Mouse (Mus musculus) erythroid progenitor cell, adult 5-6 weeks (primary cell): Measurements from ENCODE around the gene Col4a3bp. TPM values are rescaled to one million over a fixed set of nuclear protein-coding genes. Genes with fewer than 3 reads are reported as not detected.

Source experiments
- ATAC-seq: replicated peaks from 2 replicates; pipeline ENCODE4 v1.8.0; 2016; ENCODE audit warnings: moderate number of reproducible peaks, mild to moderate bottlenecking, moderate TSS enrichment, inconsistent platforms; ENCODE audit not compliant: poor library complexity, low FRiP score, severe bottlenecking
- total RNA-seq, 2 experiments: library from RNA; stranded (forward) in 1 of 2; stranded (reverse) in 1 of 2; fragments of 150-400 nt in 1 of 2; fragments of 186-747, 209-891 nt in 1 of 2; gene quantifications; 2 replicates each; pipeline versions ENCODE4 v1.2.3 to v1.2.4; 2015 to 2017; ENCODE audit warnings: low replicate concordance in 2 of 2

Col4a3bp gene
- total RNA-seq, 2 experiments from 2014 or later: 63.7 to 72.0 TPM

- ATAC-seq: no peak
Observed at GRCm38 (mm10) chr13:96680163-96681087, 138.0 kb downstream of the Col4a3bp start.

GRCm38 (mm10) chr13:96681088-96681620 lies 138.7 kb downstream of the Col4a3bp start:
- no peak for ATAC-seq

GRCm38 (mm10) chr13:96684779-96685178 lies 142.4 kb downstream of the Col4a3bp start:
- ATAC-seq: no peak

- no peak for ATAC-seq
Observed at GRCm38 (mm10) chr13:96687261-96687660, 144.8 kb downstream of the Col4a3bp start.

Other genes starting within 250 kb of the Col4a3bp start
- gene Poc5, start 154.3 kb upstream of the Col4a3bp start, total RNA-seq (2015; ENCODE audit: low replicate concordance): 13.8 and 36.4 TPM in 2 replicates
- 22.1 and 39.1 TPM in 2 replicates for gene Poc5, start 154.3 kb upstream of the Col4a3bp start, total RNA-seq (2017; ENCODE audit: low replicate concordance)
- not detected in 2 replicates for gene Ankdd1b, start 71.4 kb upstream of the Col4a3bp start, total RNA-seq (2015; ENCODE audit: low replicate concordance)
- not detected in 2 replicates for gene Ankdd1b, start 71.4 kb upstream of the Col4a3bp start, total RNA-seq (2017; ENCODE audit: low replicate concordance)
- gene Gm17622, start 51.9 kb upstream of the Col4a3bp start, total RNA-seq (2015; ENCODE audit: low replicate concordance): not detected in 2 replicates
- not detected in 2 replicates for gene Gm17622, start 51.9 kb upstream of the Col4a3bp start, total RNA-seq (2017; ENCODE audit: low replicate concordance)
- 7.2 and 18.0 TPM in 2 replicates for gene Polk, start within 50 bp of the Col4a3bp start, total RNA-seq (2015; ENCODE audit: low replicate concordance)
- gene Polk, start within 50 bp of the Col4a3bp start, total RNA-seq (2017; ENCODE audit: low replicate concordance): 13.9 and 16.3 TPM in 2 replicates
- 24.9 and 39.0 TPM in 2 replicates for gene Hmgcr, start 128.3 kb downstream of the Col4a3bp start, total RNA-seq (2015; ENCODE audit: low replicate concordance)
- 43.2 and 67.3 TPM in 2 replicates for gene Hmgcr, start 128.3 kb downstream of the Col4a3bp start, total RNA-seq (2017; ENCODE audit: low replicate concordance)
- gene Ankrd31, start 205.7 kb downstream of the Col4a3bp start, total RNA-seq (2015; ENCODE audit: low replicate concordance): not detected in 2 replicates
- 0.51 TPM in 1 of 2 replicates, not detected in the other for gene Ankrd31, start 205.7 kb downstream of the Col4a3bp start, total RNA-seq (2017; ENCODE audit: low replicate concordance)